Mouse (Mus musculus) myocyte (in vitro differentiated cells): ENCODE measurements around the gene Miip.

Experiments used
- CEBPB ChIP-seq: IDR thresholded peaks from 2 replicates; pipeline ENCODE4 v1.6.1; 2011; ENCODE audit warnings: mild to moderate bottlenecking, moderate library complexity; ENCODE audit not compliant: poor library complexity, insufficient read depth, severe bottlenecking
- E2F4 ChIP-seq: IDR thresholded peaks from one replicate; pipeline ENCODE4 v1.6.1; 2011; ENCODE audit warnings: mild to moderate bottlenecking, control low read depth, moderate library complexity; ENCODE audit not compliant: insufficient read depth
- MAX ChIP-seq: IDR thresholded peaks from one replicate; pipeline ENCODE4 v1.6.1; 2011; ENCODE audit warnings: low read depth, mild to moderate bottlenecking, control low read depth
- MYOD1 ChIP-seq, 3 experiments: IDR thresholded peaks; one replicate each; pipeline ENCODE4 v1.6.1; 2011; ENCODE audit warnings: control low read depth in 2 of 3, low read depth in 2 of 3, mild to moderate bottlenecking in 2 of 3, moderate library complexity in 1 of 3; ENCODE audit not compliant: insufficient read length in 2 of 3, control insufficient read depth in 1 of 3
- MYOG ChIP-seq, 3 experiments: IDR thresholded peaks; one replicate each; pipeline ENCODE4 v1.6.1; 2011; ENCODE audit warnings: control low read depth in 2 of 3, low read depth in 2 of 3, mild to moderate bottlenecking in 2 of 3; ENCODE audit not compliant: insufficient read length in 2 of 3, control insufficient read depth in 1 of 3, insufficient read depth in 1 of 3
- POLR2A ChIP-seq: IDR thresholded peaks from one replicate; pipeline ENCODE4 v1.6.1; 2011; ENCODE audit warnings: low read depth, mild to moderate bottlenecking, control low read depth, moderate library complexity; ENCODE audit not compliant: insufficient read length
- POLR2AphosphoS2 ChIP-seq: IDR thresholded peaks from one replicate; pipeline ENCODE4 v1.6.1; 2011; ENCODE audit warnings: low read depth, control low read depth; ENCODE audit not compliant: insufficient read length
- SRF ChIP-seq: IDR thresholded peaks from one replicate; pipeline ENCODE4 v1.6.1; 2011; ENCODE audit warnings: low read depth; ENCODE audit not compliant: control insufficient read depth, insufficient read length
- TCF12 ChIP-seq: IDR thresholded peaks from one replicate; pipeline ENCODE4 v1.6.1; 2011; ENCODE audit warnings: mild to moderate bottlenecking, control low read depth; ENCODE audit not compliant: poor library complexity, insufficient read depth, severe bottlenecking
- USF1 ChIP-seq: IDR thresholded peaks from one replicate; pipeline ENCODE4 v1.6.1; 2011; ENCODE audit warnings: low read depth, mild to moderate bottlenecking, control low read depth, moderate library complexity

DNA sequence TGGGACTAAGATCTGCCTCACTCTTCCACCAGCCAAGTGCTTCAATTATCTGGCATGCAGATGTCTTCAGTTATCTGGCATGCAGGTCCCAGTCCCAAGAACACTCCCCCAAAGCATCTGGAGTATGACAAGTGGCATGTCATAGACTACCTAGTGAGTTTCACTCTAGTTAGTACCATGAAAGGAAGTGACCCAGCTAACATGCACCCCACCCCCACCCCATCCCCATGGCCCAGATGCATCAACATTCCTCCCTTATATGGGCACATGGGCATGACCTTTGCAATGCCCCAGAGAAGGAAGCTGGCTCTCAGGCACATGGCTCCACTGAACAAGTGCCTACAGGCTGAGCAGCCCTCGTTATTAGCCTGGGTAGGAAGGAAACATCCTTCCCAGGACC, 27.8 kb upstream of the Miip start:
- no peak for TF ChIP-seq CEBPB
- TF ChIP-seq POLR2A = no peak
- no peak for TF ChIP-seq MAX
- no peak for TF ChIP-seq USF1
- no peak for TF ChIP-seq E2F4
- no peak for TF ChIP-seq SRF
- TF ChIP-seq POLR2AphosphoS2 = no peak
- no peak for TF ChIP-seq TCF12
- no peak for TF ChIP-seq MYOG (IDR thresholded peaks at IDR 0.05; ENCODE audit: control insufficient read depth in 1 of 3, insufficient read depth in 1 of 3, insufficient read length in 2 of 3, low read depth in 2 of 3)
- no peak for TF ChIP-seq MYOD1 (IDR thresholded peaks at IDR 0.05; ENCODE audit: control insufficient read depth in 1 of 3, insufficient read length in 2 of 3, low read depth in 2 of 3)
